Mouse (Mus musculus) liver, adult 2 months (tissue): Measurements from ENCODE around the gene Grik1.

ENCODE experiments used
- CTCF ChIP-seq: fragments of 200-500 bp; IDR thresholded peaks from 2 replicates; pipeline ENCODE4 v1.5.1; 2011; ENCODE audit warnings: low read depth, low read length, control low read depth
- POLR2A ChIP-seq: fragments of 200-500 bp; IDR thresholded peaks from 2 replicates; pipeline ENCODE4 v1.6.1; 2011; ENCODE audit warnings: low read length, control low read depth; ENCODE audit not compliant: insufficient read depth; ENCODE audit errors: extremely low read depth

- no peak for TF ChIP-seq CTCF
- TF ChIP-seq POLR2A: no peak
These were observed 438.5 kb downstream of the Grik1 start for GRCm38 (mm10) chr16:87851550-87851949.
